Mouse (Mus musculus): ENCODE data around the gene Gpr83.

DNA sequence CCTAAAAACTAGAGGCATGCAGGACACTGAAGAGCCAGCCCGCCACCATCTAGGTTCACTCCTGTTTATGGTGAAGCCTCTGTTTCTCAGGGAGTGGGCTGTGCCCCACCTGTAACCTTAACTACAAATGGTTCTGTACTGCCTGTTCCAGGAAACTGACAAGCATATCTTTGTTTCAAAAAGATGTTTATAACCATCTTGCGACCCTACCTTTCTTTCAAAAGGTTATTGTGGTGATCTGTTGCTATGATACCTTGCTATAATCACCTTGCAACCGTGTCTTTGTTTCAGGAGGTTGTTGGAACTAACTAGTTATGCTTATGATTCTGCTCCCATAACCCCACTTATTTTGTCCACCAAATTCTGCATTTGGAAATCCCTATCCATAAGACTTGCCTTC, 16.1 kb upstream of the Gpr83 start:
- TF ChIP-seq GATA1 (IDR thresholded peaks at IDR 0.05; ENCODE audit: low read length) (no peak), TAL1 (IDR thresholded peaks at IDR 0.05; ENCODE audit: low read length) (no peak)
